Mouse (Mus musculus) forebrain, embryonic 14.5 days (tissue): ENCODE measurements around the gene Gngt1. TPM values are rescaled to one million over a fixed set of nuclear protein-coding genes. Genes with fewer than 3 reads are reported as not detected.

Experiments used
- ATAC-seq: fragments of 200-750 bp; cut with Nextera tagmentation; 2 replicates; pipeline ENCODE4 v1.8.0; 2017; ENCODE audit warnings: mild to moderate bottlenecking, moderate library complexity
- DNase-seq: peaks from one replicate; pipeline ENCODE4 v3.0.0-alpha.2; 2015; ENCODE audit warnings: low spot score
- H3K27ac ChIP-seq: fragments of 300-500 bp; sonication (generic); 2 replicates; pipeline ENCODE4 v1.5.1; 2014; ENCODE audit warnings: low read depth, mild to moderate bottlenecking, control low read depth, low read length, moderate library complexity
- H3K27me3 ChIP-seq: fragments of 300-500 bp; sonication (generic); replicated peaks from 2 replicates; pipeline ENCODE4 v1.6.1; 2014; ENCODE audit warnings: low read length, control low read depth, mixed read lengths; ENCODE audit not compliant: control insufficient read depth, insufficient read depth
- H3K36me3 ChIP-seq: fragments of 300-500 bp; sonication (generic); 2 replicates; pipeline ENCODE4 v1.6.1; 2014; ENCODE audit warnings: low read length, control low read depth; ENCODE audit not compliant: control insufficient read depth, insufficient read depth
- H3K4me1 ChIP-seq: fragments of 300-500 bp; sonication (generic); 2 replicates; pipeline ENCODE4 v1.6.1; 2014; ENCODE audit warnings: antibody characterized with exemption, low read length, control low read depth; ENCODE audit not compliant: control insufficient read depth, insufficient read depth
- H3K4me2 ChIP-seq: fragments of 300-500 bp; sonication (generic); 2 replicates; pipeline ENCODE4 v1.6.1; 2014; ENCODE audit warnings: mild to moderate bottlenecking, control low read depth, low read length
- H3K4me3 ChIP-seq: fragments of 300-500 bp; sonication (generic); 2 replicates; pipeline ENCODE4 v1.5.1; 2014; ENCODE audit warnings: low read depth, low read length, control low read depth
- H3K9ac ChIP-seq: fragments of 300-500 bp; sonication (generic); 2 replicates; pipeline ENCODE4 v1.6.1; 2014; ENCODE audit warnings: mild to moderate bottlenecking, low read length, control low read depth, moderate library complexity
- H3K9me3 ChIP-seq: fragments of 300-500 bp; sonication (generic); replicated peaks from 2 replicates; pipeline ENCODE4 v1.6.1; 2016; ENCODE audit warnings: low read length, control low read depth, mixed read lengths; ENCODE audit not compliant: control insufficient read depth
- WGBS: fragments of 180-500 bp; shearing (Covaris S2); extraction: QIAGEN DNeasy Blood & Tissue Kit; methylation state at CpG from one replicate; pipeline ENCODE4 v1.1.7; 2014; 5-methylcytosine and 5-hydroxymethylcytosine counted together
- polyA plus RNA-seq: library from polyadenylated mRNA; unstranded; fragments of >200 nt; fragmentation: Nextera tagmentation; extraction: Ambion mirVana; gene quantifications from 2 replicates; pipeline ENCODE4 v1.2.1, GENCODE M21; 2014

Gene Gngt1
- polyA plus RNA-seq = not detected in 2 replicates

- H3K9me3 ChIP-seq = no peaks in the 10 kb centered on the region
- H3K36me3 ChIP-seq = no peaks in the 10 kb centered on the region
- no peak within 1 kb of the TSS for H3K4me2 ChIP-seq
- no peak for ATAC-seq
- no peak for DNase-seq
- H3K4me3 ChIP-seq = no peak within 1 kb of the TSS
- H3K4me1 ChIP-seq = no peaks in the 10 kb centered on the region
- no peak within 1 kb of the TSS for H3K9ac ChIP-seq
- no peak within 1 kb of the TSS for H3K27ac ChIP-seq
- no peaks in the 10 kb centered on the region for H3K27me3 ChIP-seq
- 77% methylated on average over 6 of the region's 6 CpGs for WGBS
Observed at GRCm38 (mm10) chr6:3993492-3993891, at the start of gene Gngt1. Gngt1 (plus strand) TSS chr6:3993792.

- Histone ChIP-seq H3K27ac (no peak overlapping the region), H3K27me3 (no peaks in the 10 kb centered on the region), H3K4me1 (no peaks in the 10 kb centered on the region), H3K9ac (no peak overlapping the region), H3K9me3 (no peaks in the 10 kb centered on the region), H3K36me3 (no peaks in the 10 kb centered on the region), H3K4me2 (no peak overlapping the region), H3K4me3 (no peak overlapping the region)
- 56% methylated on average over 4 of the region's 4 CpGs for whole genome bisulfite sequencing
- ATAC-seq (no peak), DNase-seq (no peak)
Observed at GRCm38 (mm10) chr6:3954969-3955368, 38.6 kb upstream of the Gngt1 start.

GRCm38 (mm10) chr6:3967676-3968626 lies 25.6 kb upstream of the Gngt1 start:
- 33% methylated on average over 31 of the region's 31 CpGs for WGBS
- Histone ChIP-seq H3K9ac (no peak overlapping the region), H3K4me3 (no peak overlapping the region), H3K9me3 (no peaks in the 10 kb centered on the region), H3K4me2 (0 out of 2 replicates have a peak overlapping the region, but pooled peaks have one; percentile 24), H3K27me3 (no peaks in the 10 kb centered on the region), H3K27ac (no peak overlapping the region), H3K4me1 (no peaks in the 10 kb centered on the region), H3K36me3 (no peaks in the 10 kb centered on the region)
- ATAC-seq (no peak), DNase-seq (peak; percentile 4)

GRCm38 (mm10) chr6:3973679-3974078 lies 19.9 kb upstream of the Gngt1 start:
- DNase-seq (no peak), ATAC-seq (no peak)
- H3K27ac ChIP-seq = no peak overlapping the region
- H3K27me3 ChIP-seq = no peaks in the 10 kb centered on the region
- no peak overlapping the region for H3K4me2 ChIP-seq
- H3K4me1 ChIP-seq = no peaks in the 10 kb centered on the region
- no peaks in the 10 kb centered on the region for H3K36me3 ChIP-seq
- WGBS = 85% methylated on average over 1 of the region's 1 CpGs
- no peaks in the 10 kb centered on the region for H3K9me3 ChIP-seq
- no peak overlapping the region for H3K4me3 ChIP-seq
- H3K9ac ChIP-seq = no peak overlapping the region

GRCm38 (mm10) chr6:3982661-3983284 lies 10.8 kb upstream of the Gngt1 start:
- Histone ChIP-seq H3K27ac (no peak overlapping the region), H3K9me3 (no peaks in the 10 kb centered on the region), H3K36me3 (no peaks in the 10 kb centered on the region), H3K4me3 (no peak overlapping the region), H3K9ac (no peak overlapping the region), H3K4me1 (no peaks in the 10 kb centered on the region), H3K4me2 (no peak overlapping the region), H3K27me3 (no peaks in the 10 kb centered on the region)
- 90% methylated on average over 5 of the region's 5 CpGs for WGBS
- DNase-seq = no peak
- no peak for ATAC-seq

GRCm38 (mm10) chr6:3988750-3989149 lies 4.8 kb upstream of the Gngt1 start, which contains the start of gene Tfpi2:
Tfpi2 (minus strand) TSS chr6:3988919.
- DNase-seq = no peak
- Histone ChIP-seq H3K27ac (no peak within 1 kb of the TSS), H3K36me3 (no peaks in the 10 kb centered on the region), H3K9ac (no peak within 1 kb of the TSS), H3K27me3 (no peaks in the 10 kb centered on the region), H3K4me1 (no peaks in the 10 kb centered on the region), H3K9me3 (no peaks in the 10 kb centered on the region), H3K4me3 (no peak within 1 kb of the TSS), H3K4me2 (no peak within 1 kb of the TSS)
- 78% methylated on average over 3 of the region's 3 CpGs for WGBS
- ATAC-seq = no peak

GRCm38 (mm10) chr6:3998089-3998488 lies 4.5 kb downstream of the Gngt1 start:
- H3K9ac ChIP-seq = no peak overlapping the region
- no peaks in the 10 kb centered on the region for H3K4me1 ChIP-seq
- H3K9me3 ChIP-seq = no peaks in the 10 kb centered on the region
- no peak overlapping the region for H3K27ac ChIP-seq
- H3K36me3 ChIP-seq = no peaks in the 10 kb centered on the region
- DNase-seq (no peak), ATAC-seq (no peak)
- WGBS = 88% methylated on average over 4 of the region's 4 CpGs
- no peaks in the 10 kb centered on the region for H3K27me3 ChIP-seq
- no peak overlapping the region for H3K4me3 ChIP-seq
- H3K4me2 ChIP-seq = no peak overlapping the region

- Histone ChIP-seq H3K27ac (no peak overlapping the region), H3K4me2 (no peak overlapping the region), H3K4me1 (no peaks in the 10 kb centered on the region; the same call in 1 of the 2 replicates), H3K27me3 (no peaks in the 10 kb centered on the region), H3K9me3 (no peaks in the 10 kb centered on the region), H3K36me3 (no peaks in the 10 kb centered on the region), H3K4me3 (no peak overlapping the region), H3K9ac (no peak overlapping the region)
- WGBS = 66% methylated on average over 6 of the region's 6 CpGs
- no peak for ATAC-seq
- DNase-seq = peak; percentile 1
Observed at GRCm38 (mm10) chr6:3999296-3999695, 5.7 kb downstream of the Gngt1 start.

GRCm38 (mm10) chr6:4000716-4001115 lies 7.1 kb downstream of the Gngt1 start:
- H3K4me3 ChIP-seq = no peak overlapping the region
- no peaks in the 10 kb centered on the region for H3K9me3 ChIP-seq
- 81% methylated on average over 3 of the region's 3 CpGs for WGBS
- ATAC-seq (no peak), DNase-seq (no peak)
- H3K4me1 ChIP-seq = no peaks in the 10 kb centered on the region; the same call in 1 of the 2 replicates
- no peaks in the 10 kb centered on the region for H3K36me3 ChIP-seq
- H3K4me2 ChIP-seq = no peak overlapping the region
- H3K27ac ChIP-seq = no peak overlapping the region
- no peak overlapping the region for H3K9ac ChIP-seq
- H3K27me3 ChIP-seq = no peaks in the 10 kb centered on the region
